Mouse (Mus musculus) v-Abl transformed pro-B cells (cell line): Measurements from ENCODE around the gene Olfr70.

Source experiments
- in situ Hi-C, 2 experiments: fragments of 400-800 bp; cut with MboI; formaldehyde crosslinking; loops; one replicate each; pipeline ENCODE4 v1.15.1; 2025; ENCODE audit not compliant: unreplicated experiment in 2 of 2

Olfr70 gene

GRCm38 (mm10) chr4:43720491-43721228, 20.1 kb upstream of the Olfr70 start:
- in situ Hi-C loops = loop anchor here in 1 of 2 experiments (25.0 kb wide), 1 partner anchor 658 kb away; the partner anchor contains the start of gene Unc13b

GRCm38 (mm10) chr4:43713652-43714219, 13.1 kb upstream of the Olfr70 start:
- in situ Hi-C loops = loop anchor here (5.0 to 25.0 kb wide), 4 partner anchors 186 to 651 kb away; partner anchors contain the start of gene Unc13b (in 1 of the 2)

- in situ Hi-C loops = loop anchor here (5.0 to 25.0 kb wide), 4 partner anchors 185 to 650 kb away; partner anchors contain the start of gene Unc13b (in 1 of the 2)
Measured at GRCm38 (mm10) chr4:43711821-43712220, 11.2 kb upstream of the Olfr70 start.

GRCm38 (mm10) chr4:43709869-43710268, 9.3 kb upstream of the Olfr70 start, which contains the start of gene Olfr71:
TSS of gene Olfr71 (minus strand) at chr4:43710255.
- in situ Hi-C loops = loop anchor here (5.0 to 25.0 kb wide), 5 partner anchors 183 to 665 kb away; partner anchors contain the start of genes Fam214b (in 1 of the 2) and Unc13b (in 1 of the 2)

DNA sequence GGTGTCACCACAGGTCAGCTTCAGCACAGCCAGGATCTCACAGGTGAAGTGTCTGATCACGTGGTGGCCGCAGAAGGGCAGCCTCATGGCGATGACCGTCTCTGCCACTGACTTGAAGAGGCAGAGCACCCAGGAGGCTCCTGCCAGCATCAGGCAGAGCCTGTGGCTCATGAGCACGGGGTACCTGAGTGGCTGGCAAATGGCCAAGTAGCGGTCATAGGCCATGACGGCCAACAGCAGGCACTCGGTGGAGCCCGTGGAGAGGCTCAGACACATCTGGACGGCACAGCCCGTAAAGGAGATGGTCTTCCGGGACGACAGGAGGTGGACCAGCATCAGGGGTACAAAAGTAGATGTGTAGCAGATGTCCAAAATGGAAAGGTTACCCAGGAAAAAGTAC, 5.4 kb upstream of the Olfr70 start:
- in situ Hi-C loops = loop anchor here (10.0 to 25.0 kb wide), 2 partner anchors 644 to 661 kb away; partner anchors contain the start of genes Fam214b (in 1 of the 2) and Unc13b (in 1 of the 2)

- in situ Hi-C loops = loop anchor here (10.0 to 25.0 kb wide), 2 partner anchors 642 to 659 kb away; partner anchors contain the start of genes Fam214b (in 1 of the 2) and Unc13b (in 1 of the 2)
Measured at GRCm38 (mm10) chr4:43703851-43704250, 3.2 kb upstream of the Olfr70 start.

- in situ Hi-C loops = loop anchor here (10.0 to 25.0 kb wide), 2 partner anchors 641 to 659 kb away; partner anchors contain the start of genes Fam214b (in 1 of the 2) and Unc13b (in 1 of the 2)
Measured at GRCm38 (mm10) chr4:43703439-43703838, 2.8 kb upstream of the Olfr70 start.

GRCm38 (mm10) chr4:43696561-43696960, 4.0 kb downstream of the Olfr70 start:
- in situ Hi-C loops = no loop called here

GRCm38 (mm10) chr4:43695249-43695671, 5.3 kb downstream of the Olfr70 start:
- in situ Hi-C loops = no loop called here

DNA sequence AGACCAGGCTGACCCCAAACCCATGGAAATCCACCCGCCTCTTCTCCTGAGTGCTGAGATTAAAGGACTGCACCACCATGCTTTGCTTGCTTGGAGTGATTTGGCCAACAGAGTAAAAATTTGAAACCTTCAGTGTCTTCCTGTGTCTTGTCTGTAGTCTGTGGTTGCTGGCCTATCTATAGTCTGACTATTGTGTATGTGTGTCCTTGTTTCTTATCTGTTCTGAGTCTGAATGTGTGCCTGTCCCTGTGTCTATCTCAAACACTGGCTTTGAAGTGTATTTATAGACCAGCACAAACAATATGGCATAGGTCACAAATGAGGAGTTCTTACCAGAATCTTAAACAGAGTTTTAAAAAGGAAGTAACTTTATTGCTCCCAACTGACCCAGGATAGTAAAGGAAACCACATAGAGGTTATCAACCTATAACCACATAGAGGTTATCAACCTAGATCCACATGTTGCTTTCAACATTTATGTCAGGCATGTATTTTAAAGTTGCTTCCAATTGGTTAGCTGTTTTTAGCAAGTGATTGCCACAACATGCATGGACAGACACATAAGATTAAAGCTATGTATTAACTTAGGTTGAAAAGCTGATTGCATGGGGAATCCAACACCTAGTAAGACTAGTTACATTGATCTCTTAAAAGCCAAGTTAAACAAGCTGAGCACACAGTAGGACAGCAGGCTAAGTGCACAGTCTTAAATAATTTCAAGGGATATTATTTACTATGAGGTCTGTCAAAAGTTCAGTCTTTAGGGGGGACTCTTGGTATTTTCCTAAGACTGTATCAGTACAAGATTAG, 6.0 kb downstream of the Olfr70 start:
- in situ Hi-C loops = no loop called here

DNA sequence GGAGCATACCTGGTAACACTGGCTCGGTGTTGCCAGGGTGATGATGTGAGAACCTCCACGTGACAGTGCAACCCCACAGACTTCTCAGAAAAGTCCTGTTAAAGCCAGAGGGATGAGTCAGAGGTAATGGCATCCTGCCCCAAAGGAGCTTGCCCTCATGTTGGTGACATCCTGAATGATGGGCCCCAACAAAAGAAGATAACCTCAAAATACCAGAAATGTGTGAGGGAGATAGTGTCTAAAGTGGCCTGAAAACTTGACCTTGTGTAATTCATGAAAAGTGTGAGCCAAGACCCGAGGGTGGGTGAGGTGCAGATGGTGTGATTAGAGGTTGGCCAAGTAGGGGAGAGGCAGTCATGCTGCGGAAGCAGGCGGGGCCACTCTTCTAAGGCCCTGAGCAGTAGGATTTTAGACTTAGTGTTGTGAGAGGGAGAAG, 6.8 kb downstream of the Olfr70 start:
- in situ Hi-C loops = no loop called here

- in situ Hi-C loops = no loop called here
Measured at GRCm38 (mm10) chr4:43691026-43691425, 9.6 kb downstream of the Olfr70 start.

- in situ Hi-C loops = no loop called here
Measured at GRCm38 (mm10) chr4:43690021-43690420, 10.6 kb downstream of the Olfr70 start.

DNA sequence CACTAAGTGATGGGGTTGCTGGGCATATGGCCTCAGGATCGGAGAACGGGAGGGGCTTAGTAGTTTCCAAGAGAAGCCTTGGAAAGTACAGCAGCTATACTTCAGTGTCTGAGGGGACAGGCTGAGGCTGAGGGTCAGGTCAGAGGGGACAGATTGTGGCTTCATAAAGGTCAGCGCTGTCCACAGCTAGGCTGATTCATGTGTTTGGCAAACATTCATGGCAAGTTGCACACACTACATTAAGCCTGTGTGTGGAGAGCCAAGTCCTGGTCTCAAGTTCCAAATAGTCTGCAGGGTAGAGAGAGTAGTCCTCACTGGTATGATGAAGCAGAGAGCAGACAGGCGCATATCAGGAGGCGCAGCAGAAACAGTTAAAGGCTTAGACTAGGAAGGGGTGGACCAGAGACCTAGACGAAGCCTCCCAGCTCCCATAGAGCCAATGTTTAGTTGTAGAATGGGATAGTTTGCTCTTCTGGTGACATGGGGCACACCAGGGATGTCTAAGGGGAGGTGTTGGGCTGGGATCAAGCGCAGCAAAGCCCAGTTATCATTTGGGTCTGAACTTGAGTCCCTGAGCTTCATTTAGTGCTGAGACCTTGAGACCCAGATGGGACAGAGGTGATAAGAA, 21.1 kb downstream of the Olfr70 start:
- in situ Hi-C loops = no loop called here

DNA sequence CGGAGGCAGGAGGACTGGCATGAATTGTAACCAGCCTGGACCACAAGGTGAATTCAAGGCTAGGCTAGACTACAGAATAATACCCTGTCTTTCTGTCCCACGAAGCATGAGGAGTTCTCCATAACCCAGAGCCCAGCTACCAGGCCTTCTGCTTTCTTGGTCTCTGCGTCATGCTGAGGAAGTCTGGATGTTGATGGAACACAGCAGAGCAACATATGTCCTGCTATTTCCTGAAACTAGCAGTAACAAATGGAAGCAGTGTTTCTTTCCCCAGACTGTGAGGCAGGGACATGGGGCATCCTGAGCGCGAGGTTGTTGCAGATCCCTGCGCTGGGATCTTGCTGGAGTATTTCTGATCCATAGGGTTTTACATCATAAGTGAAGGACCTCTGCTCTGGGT, 22.1 kb downstream of the Olfr70 start:
- in situ Hi-C loops = no loop called here

GRCm38 (mm10) chr4:43675608-43676007, 25.0 kb downstream of the Olfr70 start:
- in situ Hi-C loops = no loop called here

DNA sequence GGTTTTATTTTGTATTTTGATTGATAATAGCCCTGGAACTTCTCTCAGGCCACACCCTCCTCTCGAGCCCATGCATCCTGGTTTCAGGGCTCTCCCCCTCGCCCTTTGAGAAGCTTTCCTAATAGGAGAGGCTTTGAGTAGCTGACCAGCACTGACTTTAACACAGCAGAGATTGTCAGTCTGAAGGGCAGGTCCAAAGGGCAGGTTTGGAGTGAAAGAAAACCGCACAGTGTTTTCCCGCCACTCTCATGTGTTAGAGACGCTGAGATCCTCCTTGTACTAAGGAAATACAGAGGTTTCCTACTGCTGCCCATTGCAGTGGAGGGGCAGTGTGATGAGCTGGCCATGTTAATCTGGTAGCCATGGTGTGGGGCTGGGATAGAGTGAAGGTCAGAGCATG, 25.6 kb downstream of the Olfr70 start:
- in situ Hi-C loops = no loop called here

DNA sequence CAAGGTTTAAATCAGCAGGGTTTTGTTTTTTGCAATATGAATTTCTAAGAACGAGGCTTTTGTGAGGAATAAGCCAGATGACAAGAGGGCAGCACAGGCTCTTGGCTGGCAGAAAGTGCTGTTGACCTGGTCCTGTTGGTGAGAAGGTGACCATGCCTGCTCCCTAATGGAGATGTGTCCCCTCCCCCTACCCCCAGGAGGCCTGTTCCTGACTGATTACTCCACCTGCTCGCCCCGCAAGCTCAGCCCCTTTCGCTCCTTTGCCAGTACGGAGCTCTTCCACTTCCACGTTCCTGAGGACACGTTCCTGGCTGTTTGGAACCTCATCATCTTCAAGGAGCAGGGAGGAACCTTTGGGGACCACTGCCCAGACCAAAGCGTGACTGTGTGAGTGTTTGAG, 26.9 kb downstream of the Olfr70 start:
- in situ Hi-C loops = no loop called here

DNA sequence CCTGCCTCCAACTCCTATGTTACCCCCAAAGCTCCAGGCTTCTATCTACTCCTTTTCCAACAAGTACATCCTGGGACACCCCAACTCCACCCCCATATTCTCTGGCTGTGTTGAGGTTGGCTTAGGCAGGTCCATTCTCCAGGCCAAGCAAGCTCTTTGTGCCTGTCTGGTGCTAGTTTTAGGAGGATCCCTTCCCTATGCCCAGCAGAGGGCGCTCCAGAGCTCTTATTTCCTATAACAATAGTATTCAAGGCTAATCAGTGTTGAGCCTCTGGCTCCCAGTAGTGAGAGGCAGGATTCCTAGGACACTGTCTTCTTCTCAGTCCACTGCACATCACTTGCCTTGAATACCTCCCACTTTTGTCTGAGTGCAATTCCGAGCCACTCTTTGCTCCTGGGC, 28.5 kb downstream of the Olfr70 start:
- in situ Hi-C loops = no loop called here

- in situ Hi-C loops = no loop called here
Measured at GRCm38 (mm10) chr4:43669428-43669794, 31.2 kb downstream of the Olfr70 start.
